Mouse (Mus musculus): ENCODE measurements around the gene Gpr176. TPM values are rescaled to one million over a fixed set of nuclear protein-coding genes. Genes with fewer than 3 reads are reported as not detected.

Gpr176 gene
- polyA plus RNA-seq, 1 experiment: 5.6 TPM

DNA sequence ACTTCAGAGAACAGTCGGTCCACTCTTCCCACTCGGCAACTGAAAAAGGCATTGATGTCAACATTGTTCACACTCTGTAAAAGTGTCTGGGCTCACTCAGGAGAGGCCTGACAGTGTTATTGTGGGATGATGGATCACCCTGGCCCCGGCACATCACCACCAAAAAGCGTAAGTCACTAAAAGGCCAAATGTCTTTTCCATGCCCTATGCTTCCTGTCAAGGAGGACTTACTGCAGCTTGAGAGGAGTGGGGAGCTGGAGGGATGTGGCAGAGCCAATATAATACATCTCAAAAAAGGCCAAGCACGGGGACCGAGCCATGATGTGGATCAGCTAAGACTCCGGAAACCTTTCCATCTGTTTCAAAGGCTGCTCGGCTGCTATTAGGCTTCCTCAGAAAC is 118.7 kb downstream of the Gpr176 start:
- 41% methylated on average over 8 of the region's 8 CpGs for WGBS
- TF ChIP-seq CTCF (IDR thresholded peaks at IDR 0.05; ENCODE audit: borderline replicate concordance, insufficient read depth, low read depth, low read length) (no peak), POLR2A (IDR thresholded peaks at IDR 0.05; ENCODE audit: borderline replicate concordance, insufficient read depth, low read length) (no peak)

DNA sequence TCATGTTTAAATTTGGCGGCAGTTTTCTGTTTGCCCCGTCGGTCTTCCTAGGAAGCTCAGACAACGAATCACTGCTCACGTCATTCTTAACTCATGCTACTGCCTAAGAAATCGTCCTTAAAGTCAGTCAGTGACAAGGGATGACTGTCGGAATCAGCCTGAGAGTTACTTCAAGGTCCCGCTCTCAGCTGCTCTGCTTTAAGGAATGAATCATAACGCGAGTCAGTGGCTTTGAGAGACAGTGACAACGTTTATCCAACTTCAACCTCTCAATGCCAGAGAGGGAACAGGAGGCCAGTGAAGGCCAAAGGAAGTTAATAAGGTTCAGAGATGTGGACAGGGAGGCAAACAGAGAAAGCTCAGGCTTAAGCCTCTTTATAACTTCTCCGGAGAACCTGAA is 124.3 kb downstream of the Gpr176 start:
- WGBS: 69% methylated on average over 12 of the region's 12 CpGs
- no peaks in the 10 kb centered on the region for H3K27me3 ChIP-seq (ENCODE audit: control insufficient read depth, insufficient read depth, low read length)
- TF ChIP-seq CTCF (IDR thresholded peaks at IDR 0.05; ENCODE audit: borderline replicate concordance, insufficient read depth, low read depth, low read length) (no peak), POLR2A (IDR thresholded peaks at IDR 0.05; ENCODE audit: borderline replicate concordance, insufficient read depth, low read length) (no peak)

More for the DNA sequence above, 118.7 kb downstream of the Gpr176 start:
- no peak overlapping the region for H3K27ac ChIP-seq (ENCODE audit: insufficient read depth, low read length)
- no peaks in the 10 kb centered on the region for H3K4me1 ChIP-seq (ENCODE audit: control insufficient read depth, insufficient read depth, low read length)
- H3K27me3 ChIP-seq (ENCODE audit: control insufficient read depth, insufficient read depth, low read length): no peaks in the 10 kb centered on the region; the same call in 1 of the 2 replicates
- no peak overlapping the region for H3K4me3 ChIP-seq (replicated peaks; ENCODE audit: insufficient read depth, low read depth, low read length)
- no peak for DNase-seq

DNA sequence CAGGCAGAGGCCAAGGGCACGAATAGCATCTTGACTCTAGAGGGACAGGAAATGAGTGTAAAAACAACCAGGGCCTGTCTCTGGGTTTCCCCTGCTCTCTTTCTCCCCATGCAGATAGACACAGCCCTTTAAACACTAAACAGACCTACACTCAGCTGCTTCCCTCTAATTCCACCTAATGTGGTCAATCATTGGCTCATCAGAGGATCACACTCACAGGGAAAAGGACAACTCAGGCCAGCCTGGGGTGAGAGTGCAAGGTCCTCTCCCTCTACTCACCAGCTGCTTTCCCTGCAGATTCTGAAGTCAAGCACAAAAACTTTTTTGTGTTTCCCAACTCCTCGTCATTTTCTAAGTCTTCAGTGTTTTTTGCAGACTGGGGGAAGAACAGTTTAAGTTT is 125.2 kb downstream of the Gpr176 start:
- no peak for TF ChIP-seq CTCF (IDR thresholded peaks at IDR 0.05; ENCODE audit: borderline replicate concordance, insufficient read depth, low read depth, low read length)
- H3K27me3 ChIP-seq (ENCODE audit: control insufficient read depth, insufficient read depth, low read length): no peaks in the 10 kb centered on the region
- H3K4me3 ChIP-seq (replicated peaks; ENCODE audit: insufficient read depth, low read depth, low read length): no peak overlapping the region
- H3K4me1 ChIP-seq (ENCODE audit: control insufficient read depth, insufficient read depth, low read length): no peaks in the 10 kb centered on the region
- DNase-seq: no peak
- 57% methylated on average over 2 of the region's 2 CpGs for WGBS
- no peak overlapping the region for H3K27ac ChIP-seq (ENCODE audit: insufficient read depth, low read length)

More for the DNA sequence above, 124.3 kb downstream of the Gpr176 start:
- Histone ChIP-seq H3K27ac (ENCODE audit: insufficient read depth, low read length) (no peak overlapping the region), H3K4me1 (ENCODE audit: control insufficient read depth, insufficient read depth, low read length) (no peaks in the 10 kb centered on the region), H3K4me3 (replicated peaks; ENCODE audit: insufficient read depth, low read depth, low read length) (no peak overlapping the region)
- DNase-seq: no peak

DNA sequence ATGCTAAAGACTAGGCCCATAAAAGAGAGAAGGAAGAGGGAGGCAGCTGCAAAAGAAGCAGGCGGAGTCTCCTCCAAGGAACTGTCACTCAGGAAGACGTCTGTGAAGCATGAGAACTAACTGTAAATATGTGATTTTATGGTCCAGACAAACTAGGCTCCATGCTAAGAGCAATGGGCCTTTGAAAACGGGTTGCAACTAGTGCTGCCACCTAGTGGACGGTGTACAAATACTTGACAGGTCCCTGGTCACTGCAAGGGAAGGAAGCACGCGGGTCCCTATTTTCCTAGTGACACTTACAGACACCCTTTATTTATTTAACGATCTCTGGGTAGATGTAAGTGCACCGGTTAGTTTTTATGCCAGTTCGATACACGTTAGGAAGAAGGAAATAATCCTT is 127.3 kb downstream of the Gpr176 start:
- TF ChIP-seq POLR2A (IDR thresholded peaks at IDR 0.05; ENCODE audit: borderline replicate concordance, insufficient read depth, low read length): no peak
- peak; percentile 77 for TF ChIP-seq CTCF (IDR thresholded peaks at IDR 0.05; ENCODE audit: borderline replicate concordance, insufficient read depth, low read depth, low read length)
- Histone ChIP-seq H3K4me1 (ENCODE audit: control insufficient read depth, insufficient read depth, low read length) (no peaks in the 10 kb centered on the region), H3K27me3 (ENCODE audit: control insufficient read depth, insufficient read depth, low read length) (no peaks in the 10 kb centered on the region), H3K27ac (ENCODE audit: insufficient read depth, low read length) (no peak overlapping the region), H3K4me3 (replicated peaks; ENCODE audit: insufficient read depth, low read depth, low read length) (no peak overlapping the region)
- peak; percentile 46 to 60 for DNase-seq
- WGBS: 14% methylated on average over 10 of the region's 10 CpGs

DNA sequence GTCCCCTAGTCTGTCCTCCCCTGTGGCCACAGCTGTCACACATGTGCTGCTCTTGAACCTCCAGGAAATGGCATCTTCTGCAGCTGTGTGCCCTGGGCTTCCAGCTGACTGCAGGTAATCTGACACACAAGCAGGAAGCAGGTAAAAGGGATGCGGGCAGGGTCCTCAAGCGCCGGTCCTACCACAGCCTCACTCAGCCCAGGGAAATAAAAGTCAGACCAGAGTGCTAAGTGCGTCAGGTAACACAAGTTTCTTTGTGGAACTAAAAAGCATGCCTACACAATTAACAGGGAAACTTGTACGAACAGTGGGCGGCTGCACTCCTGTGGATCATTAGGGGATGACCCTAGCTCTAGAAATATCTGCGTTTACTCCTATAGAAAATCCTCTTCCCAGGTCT is 137.0 kb downstream of the Gpr176 start:
- TF ChIP-seq CTCF (IDR thresholded peaks at IDR 0.05; ENCODE audit: borderline replicate concordance, insufficient read depth, low read depth, low read length) (no peak), POLR2A (IDR thresholded peaks at IDR 0.05; ENCODE audit: borderline replicate concordance, insufficient read depth, low read length) (no peak)
- H3K4me3 ChIP-seq (replicated peaks; ENCODE audit: insufficient read depth, low read depth, low read length): no peak overlapping the region
- H3K27me3 ChIP-seq (ENCODE audit: control insufficient read depth, insufficient read depth, low read length): no peaks in the 10 kb centered on the region
- WGBS: 83% methylated on average over 7 of the region's 7 CpGs
- no peak overlapping the region for H3K27ac ChIP-seq (ENCODE audit: insufficient read depth, low read length)
- no peaks in the 10 kb centered on the region for H3K4me1 ChIP-seq (ENCODE audit: control insufficient read depth, insufficient read depth, low read length)
- DNase-seq: no peak

DNA sequence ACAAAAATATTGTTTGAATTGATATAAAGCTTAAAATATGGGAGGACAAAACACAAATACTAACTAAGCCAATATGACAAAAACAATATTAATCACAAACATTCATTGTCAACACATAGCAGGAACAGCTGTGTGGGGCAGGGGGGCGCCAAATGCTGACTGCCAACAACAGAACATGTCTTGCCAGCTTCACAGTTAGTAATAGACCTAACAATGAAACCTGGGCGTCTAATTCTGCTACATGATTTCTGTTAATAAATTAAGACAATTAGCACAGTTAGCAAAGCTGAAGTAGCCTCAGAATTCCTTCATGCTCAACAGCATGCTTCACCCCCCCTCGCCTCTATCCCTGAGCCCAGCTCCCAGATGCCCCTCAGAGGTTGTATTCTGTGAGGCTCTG is 137.6 kb downstream of the Gpr176 start:
- Histone ChIP-seq H3K27me3 (ENCODE audit: control insufficient read depth, insufficient read depth, low read length) (no peaks in the 10 kb centered on the region), H3K27ac (ENCODE audit: insufficient read depth, low read length) (no peak overlapping the region), H3K4me1 (ENCODE audit: control insufficient read depth, insufficient read depth, low read length) (no peaks in the 10 kb centered on the region), H3K4me3 (replicated peaks; ENCODE audit: insufficient read depth, low read depth, low read length) (no peak overlapping the region)
- no peak for DNase-seq
- TF ChIP-seq CTCF (IDR thresholded peaks at IDR 0.05; ENCODE audit: borderline replicate concordance, insufficient read depth, low read depth, low read length) (no peak), POLR2A (IDR thresholded peaks at IDR 0.05; ENCODE audit: borderline replicate concordance, insufficient read depth, low read length) (no peak)
- WGBS: 37% methylated on average over 3 of the region's 3 CpGs

DNA sequence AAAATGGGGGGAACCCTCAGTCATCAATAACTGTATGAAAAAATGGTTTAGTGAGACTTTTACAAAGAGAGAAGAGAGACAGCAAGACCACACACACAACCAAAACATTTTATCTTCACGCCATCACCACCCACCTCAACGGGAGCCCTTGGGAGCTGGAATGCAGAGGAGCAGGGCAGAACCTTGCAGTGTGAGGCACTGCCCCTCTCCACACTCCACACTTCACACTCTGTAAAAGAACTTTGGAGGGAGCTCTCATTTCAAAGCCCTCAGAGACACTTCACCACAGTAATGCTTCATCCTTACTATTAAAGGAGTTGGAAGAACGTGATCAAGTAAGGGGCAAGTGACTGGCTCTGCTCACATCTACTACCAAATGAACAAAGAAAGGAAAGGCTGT is 142.7 kb downstream of the Gpr176 start:
- H3K4me1 ChIP-seq (ENCODE audit: control insufficient read depth, insufficient read depth, low read length): no peaks in the 10 kb centered on the region
- 76% methylated on average over 3 of the region's 3 CpGs for WGBS

DNA sequence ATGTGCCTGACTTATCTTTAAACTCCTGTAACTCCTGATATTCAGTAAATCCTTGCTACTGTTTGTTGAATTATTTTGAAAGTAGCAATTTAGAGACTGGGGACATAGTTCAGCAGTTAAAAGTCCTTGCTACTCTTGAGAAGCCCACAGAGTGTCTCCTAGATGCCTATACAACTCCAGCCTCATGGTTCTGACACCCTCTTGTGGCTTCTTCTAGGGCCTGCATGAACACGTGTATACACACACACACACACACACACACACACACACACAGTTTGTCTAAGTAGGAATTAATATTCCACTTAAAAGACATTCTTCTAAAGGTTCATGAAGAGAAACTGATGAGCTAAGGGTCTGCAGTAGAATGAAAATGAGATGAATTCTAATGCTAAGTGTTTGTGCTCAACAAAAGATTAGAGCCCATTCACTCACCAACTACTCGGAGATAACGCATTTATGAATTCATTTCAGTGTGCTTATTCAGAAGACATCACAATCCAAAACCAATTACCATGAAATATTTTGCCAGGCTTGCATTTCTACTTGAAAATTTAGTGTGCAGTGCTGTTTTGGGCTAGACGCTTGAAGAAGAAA is 144.6 kb downstream of the Gpr176 start:
- WGBS: 78% methylated on average over 4 of the region's 4 CpGs
- Histone ChIP-seq H3K4me1 (ENCODE audit: control insufficient read depth, insufficient read depth, low read length) (no peaks in the 10 kb centered on the region), H3K27me3 (ENCODE audit: control insufficient read depth, insufficient read depth, low read length) (no peaks in the 10 kb centered on the region), H3K4me3 (replicated peaks; ENCODE audit: insufficient read depth, low read depth, low read length) (no peak overlapping the region), H3K27ac (ENCODE audit: insufficient read depth, low read length) (no peak overlapping the region)
- TF ChIP-seq CTCF (IDR thresholded peaks at IDR 0.05; ENCODE audit: borderline replicate concordance, insufficient read depth, low read depth, low read length) (no peak), POLR2A (IDR thresholded peaks at IDR 0.05; ENCODE audit: borderline replicate concordance, insufficient read depth, low read length) (no peak)
- no peak for DNase-seq

More for the DNA sequence above, 142.7 kb downstream of the Gpr176 start:
- no peak overlapping the region for H3K27ac ChIP-seq (ENCODE audit: insufficient read depth, low read length)
- TF ChIP-seq CTCF (IDR thresholded peaks at IDR 0.05; ENCODE audit: borderline replicate concordance, insufficient read depth, low read depth, low read length): no peak
- no peak for TF ChIP-seq POLR2A (IDR thresholded peaks at IDR 0.05; ENCODE audit: borderline replicate concordance, insufficient read depth, low read length)
- H3K4me3 ChIP-seq (replicated peaks; ENCODE audit: insufficient read depth, low read depth, low read length): no peak overlapping the region
- H3K27me3 ChIP-seq (ENCODE audit: control insufficient read depth, insufficient read depth, low read length): no peaks in the 10 kb centered on the region
- DNase-seq: no peak

Other genes with a start within 250 kb of the Gpr176 start
- gene Fsip1, start 116.5 kb downstream of the Gpr176 start, polyA plus RNA-seq (2012; rRNA removed): 0.36 and 0.38 TPM in 2 replicates
- gene Eif2ak4, start 15.2 kb upstream of the Gpr176 start, polyA plus RNA-seq (2012; rRNA removed): 21.5 and 23.0 TPM in 2 replicates
- gene Srp14, start 106.3 kb upstream of the Gpr176 start, polyA plus RNA-seq (2012; rRNA removed): 219 and 221 TPM in 2 replicates
- 8.6 and 9.2 TPM in 2 replicates for gene Bmf, start 176.3 kb upstream of the Gpr176 start, polyA plus RNA-seq (2012; rRNA removed)
- gene Bub1b, start 224.8 kb upstream of the Gpr176 start, polyA plus RNA-seq (2012; rRNA removed): 2.9 and 3.4 TPM in 2 replicates

Measured in cerebellum, adult 2 months (tissue).